Mouse (Mus musculus) adrenal gland, adult 2 months (tissue): Measurements from ENCODE around the gene Adap2. TPM values are rescaled to one million over a fixed set of nuclear protein-coding genes. Genes with fewer than 3 reads are reported as not detected.
A peak's percentile ranks its signal among the peaks of the same experiment; 100 is the strongest.

Source experiments
- DNase-seq: peaks from one replicate; pipeline ENCODE4 v3.0.0; 2021
- polyA plus RNA-seq: library from polyadenylated mRNA; depleted of rRNA; stranded (reverse); fragments of >200 nt; gene quantifications from 2 replicates; pipeline ENCODE4 v1.2.3, GENCODE M21; 2012; rRNA removed
- total RNA-seq, 2 experiments: library from RNA; stranded (reverse); gene quantifications; 2 replicates each; pipeline ENCODE4 v1.2.3; 2021

Gene Adap2
- total and polyA plus RNA-seq, 3 experiments, result 10.9 to 16.7 (median 12.7) TPM

GRCm38 (mm10) chr11:80199316-80199715, 45.4 kb downstream of the Adap2 start:
- no peak for DNase-seq

GRCm38 (mm10) chr11:80199773-80200172, 45.9 kb downstream of the Adap2 start:
- no peak for DNase-seq

- DNase-seq, result no peak
Observed at GRCm38 (mm10) chr11:80200326-80200725, 46.4 kb downstream of the Adap2 start.

- no peak for DNase-seq
Observed at GRCm38 (mm10) chr11:80202296-80202695, 48.4 kb downstream of the Adap2 start.

GRCm38 (mm10) chr11:80204037-80204436, 50.1 kb downstream of the Adap2 start:
- DNase-seq, result no peak

- DNase-seq, result peak; percentile 39
Observed at GRCm38 (mm10) chr11:80204941-80205340, 51.0 kb downstream of the Adap2 start.

- DNase-seq, result no peak
Observed at GRCm38 (mm10) chr11:80208465-80208859, 54.6 kb downstream of the Adap2 start.

- DNase-seq, result peak; percentile 98
Observed at GRCm38 (mm10) chr11:80208860-80209800, 55.2 kb downstream of the Adap2 start, which contains the start of gene Rhot1. Gene Rhot1, plus strand, starts transcription at chr11:80209019.

GRCm38 (mm10) chr11:80210321-80210720, 56.4 kb downstream of the Adap2 start:
- DNase-seq, result no peak

- no peak for DNase-seq
Observed at GRCm38 (mm10) chr11:80212282-80212681, 58.4 kb downstream of the Adap2 start.

- DNase-seq, result no peak
Observed at GRCm38 (mm10) chr11:80215291-80215690, 61.4 kb downstream of the Adap2 start.

GRCm38 (mm10) chr11:80218657-80219293, 64.9 kb downstream of the Adap2 start:
- DNase-seq, result peak; percentile 44

Other genes starting within 250 kb of the Adap2 start
- 10 to 100 TPM; 41.8 to 43.0 TPM for gene Utp6, start 191.7 kb upstream of the Adap2 start, total RNA-seq
- 1.8 and 2.1 TPM in 2 replicates for gene Utp6, start 191.7 kb upstream of the Adap2 start, polyA plus RNA-seq
- gene Suz12, start 161.0 kb upstream of the Adap2 start, total RNA-seq, result 10 to 100 TPM; 37.6 to 53.7 TPM
- 2.1 and 3.3 TPM in 2 replicates for gene Suz12, start 161.0 kb upstream of the Adap2 start, polyA plus RNA-seq
- gene Crlf3, start 73.1 kb upstream of the Adap2 start, total RNA-seq, result 10 to 100 TPM; 14.6 to 15.7 TPM
- gene Crlf3, start 73.1 kb upstream of the Adap2 start, polyA plus RNA-seq, result 2.1 and 2.9 TPM in 2 replicates
- 1 to 10 TPM; 1.3 to 1.9 TPM for gene Atad5, start 64.7 kb upstream of the Adap2 start, total RNA-seq
- gene Atad5, start 64.7 kb upstream of the Adap2 start, polyA plus RNA-seq, result 0.27 and 0.42 TPM in 2 replicates
- gene Tefm, start 11.9 kb upstream of the Adap2 start, total RNA-seq, result 10 to 100 TPM; 13.2 to 23.7 TPM
- gene Tefm, start 11.9 kb upstream of the Adap2 start, polyA plus RNA-seq, result 1.0 and 1.8 TPM in 2 replicates
- 1 to 10 TPM; 7.1 to 9.8 TPM for gene Rnf135, start 29.7 kb downstream of the Adap2 start, total RNA-seq
- 8.4 and 12.2 TPM in 2 replicates for gene Rnf135, start 29.7 kb downstream of the Adap2 start, polyA plus RNA-seq
- 10 to 100 TPM; 69.6 to 80.7 TPM for gene Rhot1, start 54.9 kb downstream of the Adap2 start, total RNA-seq
- gene Rhot1, start 54.9 kb downstream of the Adap2 start, polyA plus RNA-seq, result 4.4 and 5.4 TPM in 2 replicates
- 1 to 10 TPM; 1.3 to 4.9 TPM for gene Rhbdl3, start 146.8 kb downstream of the Adap2 start, total RNA-seq
- 1.3 and 2.6 TPM in 2 replicates for gene Rhbdl3, start 146.8 kb downstream of the Adap2 start, polyA plus RNA-seq
- 10 to 100 TPM; 14.4 to 20.7 TPM for gene 5730455P16Rik, start 223.9 kb downstream of the Adap2 start, total RNA-seq
- gene 5730455P16Rik, start 223.9 kb downstream of the Adap2 start, polyA plus RNA-seq, result 2.7 and 3.8 TPM in 2 replicates
- 100 to 1,000 TPM; 131 to 142 TPM for gene Zfp207, start 229.2 kb downstream of the Adap2 start, total RNA-seq
- 45.7 and 53.3 TPM in 2 replicates for gene Zfp207, start 229.2 kb downstream of the Adap2 start, polyA plus RNA-seq